Mouse (Mus musculus) liver, adult 2 months (tissue): ENCODE results near the gene Podxl2.

Experiments
- CTCF ChIP-seq: fragments of 200-500 bp; IDR thresholded peaks from 2 replicates; pipeline ENCODE4 v1.5.1; 2011; ENCODE audit warnings: low read depth, low read length, control low read depth
- POLR2A ChIP-seq: fragments of 200-500 bp; IDR thresholded peaks from 2 replicates; pipeline ENCODE4 v1.6.1; 2011; ENCODE audit warnings: low read length, control low read depth; ENCODE audit not compliant: insufficient read depth; ENCODE audit errors: extremely low read depth

DNA sequence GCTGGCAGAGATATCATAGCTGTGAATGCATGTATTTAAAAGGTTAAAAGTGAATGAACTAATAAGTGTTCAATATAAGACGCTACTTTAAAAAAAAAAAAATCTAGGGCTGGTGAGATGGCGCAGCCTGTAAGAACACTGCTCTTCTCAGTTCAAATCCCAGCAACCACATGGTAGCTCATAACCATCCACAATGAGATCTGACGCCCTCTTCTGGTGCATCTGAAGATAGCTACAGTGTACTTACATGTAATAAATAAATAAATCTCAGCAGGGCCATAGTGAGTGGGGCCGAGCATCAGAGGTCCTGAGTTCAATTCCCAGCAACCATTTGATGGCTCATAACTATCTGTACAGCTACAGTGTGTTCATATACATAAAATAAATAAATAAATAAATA is 4.6 kb upstream of the Podxl2 start:
- TF ChIP-seq CTCF (no peak), POLR2A (no peak)
